Mouse (Mus musculus) right cerebral cortex, postnatal 14 days (tissue): ENCODE data around the gene Strn3.

Experiments used
- DNase-seq: peaks from one replicate; pipeline ENCODE4 v3.0.0; 2022

Strn3 gene

GRCm38 (mm10) chr12:51691845-51692632 is at the start of gene Strn3:
Strn3 (minus strand) TSS chr12:51691897.
- DNase-seq = peak; percentile 96

GRCm38 (mm10) chr12:51736807-51737206 is 45.1 kb upstream of the Strn3 start:
- no peak for DNase-seq

GRCm38 (mm10) chr12:51736381-51736780 is 44.7 kb upstream of the Strn3 start:
- no peak for DNase-seq

GRCm38 (mm10) chr12:51735840-51736271 is 44.2 kb upstream of the Strn3 start:
- no peak for DNase-seq

- no peak for DNase-seq
Observed at GRCm38 (mm10) chr12:51734605-51735211, 43.0 kb upstream of the Strn3 start.

GRCm38 (mm10) chr12:51729827-51730226 is 38.1 kb upstream of the Strn3 start:
- DNase-seq = no peak

- peak; percentile 38 for DNase-seq
Observed at GRCm38 (mm10) chr12:51729058-51729457, 37.4 kb upstream of the Strn3 start.

GRCm38 (mm10) chr12:51721836-51722235 is 30.1 kb upstream of the Strn3 start:
- DNase-seq = no peak

GRCm38 (mm10) chr12:51718617-51719016 is 26.9 kb upstream of the Strn3 start:
- no peak for DNase-seq

- no peak for DNase-seq
Observed at GRCm38 (mm10) chr12:51712685-51713084, 21.0 kb upstream of the Strn3 start.

GRCm38 (mm10) chr12:51710154-51710553 is 18.5 kb upstream of the Strn3 start:
- no peak for DNase-seq

- DNase-seq = no peak
Observed at GRCm38 (mm10) chr12:51709741-51710140, 18.0 kb upstream of the Strn3 start.

- peak; percentile 63 for DNase-seq
Observed at GRCm38 (mm10) chr12:51708941-51709686, 17.4 kb upstream of the Strn3 start.

GRCm38 (mm10) chr12:51706673-51707235 is 15.1 kb upstream of the Strn3 start:
- no peak for DNase-seq

GRCm38 (mm10) chr12:51705778-51706177 is 14.1 kb upstream of the Strn3 start:
- DNase-seq = no peak

GRCm38 (mm10) chr12:51704572-51704971 is 12.9 kb upstream of the Strn3 start:
- DNase-seq = no peak

GRCm38 (mm10) chr12:51703859-51704258 is 12.2 kb upstream of the Strn3 start:
- no peak for DNase-seq

- no peak for DNase-seq
Observed at GRCm38 (mm10) chr12:51701723-51702122, 10.0 kb upstream of the Strn3 start.

GRCm38 (mm10) chr12:51699623-51700393 is 8.1 kb upstream of the Strn3 start:
- no peak for DNase-seq

- DNase-seq = no peak
Observed at GRCm38 (mm10) chr12:51696157-51696556, 4.5 kb upstream of the Strn3 start.

- DNase-seq = no peak
Observed at GRCm38 (mm10) chr12:51694966-51695365, 3.3 kb upstream of the Strn3 start.

GRCm38 (mm10) chr12:51694096-51694495 is 2.4 kb upstream of the Strn3 start:
- DNase-seq = no peak

GRCm38 (mm10) chr12:51693419-51693818 is 1.7 kb upstream of the Strn3 start:
- DNase-seq = no peak
